Mouse (Mus musculus) central nervous system, embryonic 18 days (tissue): ENCODE data around the gene Dnaaf1. TPM values are rescaled to one million over a fixed set of nuclear protein-coding genes. Genes with fewer than 3 reads are reported as not detected.

Source experiments
- polyA plus RNA-seq: library from polyadenylated mRNA; depleted of rRNA; stranded (reverse); fragments of >200 nt; gene quantifications from 2 replicates; pipeline ENCODE4 v1.2.3, GENCODE M21; 2012; rRNA removed

Dnaaf1 gene
- polyA plus RNA-seq, result 0.53 and 0.62 TPM in 2 replicates

DNA sequence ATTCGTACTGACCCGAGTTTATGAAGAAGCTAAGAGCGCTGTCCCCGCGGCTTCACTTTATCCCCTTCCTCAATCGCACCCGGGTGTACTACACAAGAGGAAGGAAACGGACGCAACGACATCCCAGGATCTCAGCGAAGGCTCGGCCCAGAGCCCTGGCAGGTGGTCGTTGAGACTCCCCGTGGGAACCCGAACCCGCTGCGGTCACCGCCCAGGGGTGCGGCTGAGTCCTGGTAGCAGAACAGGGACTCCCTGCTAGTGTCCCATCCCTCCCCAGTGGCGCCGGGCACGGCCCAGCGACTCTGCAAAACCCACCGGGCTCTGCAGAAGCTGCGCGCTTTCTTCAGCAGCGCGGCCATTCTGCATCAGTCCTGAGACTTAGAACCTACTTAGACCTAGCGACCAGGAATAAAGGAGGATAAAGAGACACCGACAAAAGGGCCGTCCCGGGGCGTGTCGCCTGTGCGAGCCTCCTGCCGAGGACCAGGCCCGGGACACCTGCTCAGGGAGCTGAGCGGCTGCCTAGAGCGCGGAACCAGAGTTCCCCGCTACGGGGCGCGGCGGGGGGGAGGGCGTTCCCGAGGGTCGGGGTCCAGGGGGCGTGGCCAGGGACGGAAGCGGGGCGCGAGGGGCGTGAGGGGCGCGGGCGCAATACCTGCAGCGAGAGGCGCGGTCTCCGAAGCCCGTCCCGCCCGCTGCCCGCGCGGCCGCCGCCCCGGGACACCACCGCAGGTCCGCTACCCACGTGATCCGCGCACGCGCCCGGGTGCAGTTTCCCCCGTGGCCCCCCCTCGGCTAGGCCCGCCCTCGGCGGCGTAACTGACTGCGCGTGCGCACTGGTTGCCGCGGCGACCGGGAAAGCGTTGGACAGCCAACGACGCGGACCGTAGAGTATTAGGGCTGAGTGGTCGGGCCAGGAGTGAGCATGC is at the start of gene Dnaaf1, which contains the start of gene Hsdl1:
Dnaaf1 (plus strand) TSS at position 799 of the 929 bp plus-strand sequence.
Hsdl1 (minus strand) TSS at position 747 of the 929 bp plus-strand sequence.

DNA sequence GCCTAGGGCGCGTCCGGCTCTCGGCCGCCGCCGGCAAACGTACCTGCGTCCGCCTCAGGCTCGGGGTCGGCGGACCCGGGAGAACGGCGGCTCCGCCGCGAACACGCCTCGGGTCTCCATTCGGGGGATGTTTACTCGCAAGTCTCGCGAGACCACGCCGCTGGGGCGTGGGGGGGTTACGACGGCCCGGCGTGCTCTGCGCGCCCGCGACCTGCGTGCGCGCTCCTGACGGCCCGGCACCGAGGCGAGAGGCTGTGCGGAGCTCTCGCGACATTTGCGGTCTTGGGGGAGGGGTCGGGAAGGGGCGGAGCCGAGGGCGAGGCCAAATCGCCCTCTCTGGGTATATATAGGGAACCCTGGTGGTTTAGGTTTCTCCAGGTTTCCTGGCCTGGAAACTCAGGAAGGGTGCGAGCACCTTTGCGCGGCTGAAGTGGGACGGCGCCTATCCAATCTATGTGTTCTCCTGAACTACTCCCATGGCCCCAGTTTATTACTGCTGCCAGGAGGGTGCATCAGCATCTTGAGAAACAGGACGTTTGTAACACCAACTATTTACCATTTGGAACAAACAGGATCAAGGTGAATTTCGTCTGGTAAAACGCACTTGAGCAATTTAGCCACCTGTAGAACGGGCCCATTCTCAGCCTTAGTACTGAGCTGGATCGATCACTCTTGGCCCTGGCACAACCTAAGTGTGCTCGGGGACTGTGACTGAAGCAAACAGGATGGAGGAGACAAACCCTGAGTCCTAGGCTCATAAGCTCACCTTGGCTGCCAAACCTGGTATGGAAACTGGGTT is 16.2 kb upstream of the Dnaaf1 start, which contains the start of gene Mbtps1:
Mbtps1 (minus strand) TSS at position 133 of the 799 bp plus-strand sequence.

DNA sequence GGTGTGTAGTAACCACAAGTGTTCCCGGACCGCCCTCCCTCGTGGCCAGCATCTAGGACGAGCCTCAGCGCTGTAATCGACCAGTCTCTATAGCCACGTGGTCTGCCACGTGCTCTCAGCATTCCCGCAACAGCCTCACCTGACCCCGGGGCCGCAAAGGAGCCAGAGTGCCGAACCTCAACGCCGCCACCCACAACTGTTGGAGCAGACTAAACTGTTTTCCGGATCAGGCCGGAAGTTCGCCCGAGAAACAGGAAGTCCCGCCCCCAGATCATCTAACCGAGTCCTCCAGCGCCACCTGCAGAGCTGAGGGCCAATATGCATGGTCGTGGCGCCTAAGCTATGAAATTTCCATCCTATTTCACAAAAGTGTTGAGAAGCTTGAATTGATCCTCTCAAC is 30.0 kb downstream of the Dnaaf1 start, which contains the start of gene Taf1c:
Taf1c (minus strand) TSS at position 227 of the 400 bp plus-strand sequence.

DNA sequence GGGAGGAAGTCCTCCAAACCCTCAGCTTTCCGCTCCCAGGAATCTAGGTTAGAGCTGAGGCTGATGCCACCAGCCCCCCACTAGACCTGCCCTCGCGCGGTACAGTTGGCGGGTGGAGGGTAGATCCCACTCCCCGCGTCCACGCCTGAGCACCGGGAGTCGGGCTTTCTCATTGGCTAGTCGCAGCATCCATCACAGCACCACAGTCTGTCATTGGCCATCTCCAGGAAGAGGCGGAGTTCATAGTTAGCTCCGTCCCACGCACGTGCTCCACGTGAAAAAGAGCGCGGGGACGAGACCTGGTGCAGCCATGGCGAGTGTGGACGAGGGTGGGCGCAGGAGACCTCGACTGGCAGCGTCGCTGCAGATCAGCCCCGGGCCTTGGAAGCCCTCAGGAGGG is 37.4 kb downstream of the Dnaaf1 start, which contains the start of gene Adad2:
Adad2 (plus strand) TSS at position 277 of the 400 bp plus-strand sequence.

GRCm38 (mm10) chr8:119635378-119635777 is 60.3 kb downstream of the Dnaaf1 start, which contains the start of gene Kcng4:
TSS of gene Kcng4 (minus strand) at chr8:119635680.

Other genes with a start within 250 kb of the Dnaaf1 start
- 678 TPM in 2 replicates for gene Hsbp1, start 230.7 kb upstream of the Dnaaf1 start, polyA plus RNA-seq
- 18.3 and 19.3 TPM in 2 replicates for gene Mlycd, start 180.4 kb upstream of the Dnaaf1 start, polyA plus RNA-seq
- gene Osgin1, start 141.1 kb upstream of the Dnaaf1 start, polyA plus RNA-seq, result 0.53 and 0.73 TPM in 2 replicates
- gene Necab2, start 128.5 kb upstream of the Dnaaf1 start, polyA plus RNA-seq, result 42.8 and 44.1 TPM in 2 replicates
- gene Slc38a8, start 73.5 kb upstream of the Dnaaf1 start, polyA plus RNA-seq, result 0.08 and 0.09 TPM in 2 replicates
- gene Mbtps1, start 16.5 kb upstream of the Dnaaf1 start, polyA plus RNA-seq, result 72.5 and 75.5 TPM in 2 replicates
- 76.3 and 83.7 TPM in 2 replicates for gene Hsdl1, start 52 bp upstream of the Dnaaf1 start, polyA plus RNA-seq
- 22.8 and 24.0 TPM in 2 replicates for gene Taf1c, start 30.0 kb downstream of the Dnaaf1 start, polyA plus RNA-seq
- gene Adad2, start 37.5 kb downstream of the Dnaaf1 start, polyA plus RNA-seq, result 0.27 and 0.51 TPM in 2 replicates
- gene Kcng4, start 60.4 kb downstream of the Dnaaf1 start, polyA plus RNA-seq, result 0.19 and 0.41 TPM in 2 replicates
- gene Wfdc1, start 91.1 kb downstream of the Dnaaf1 start, polyA plus RNA-seq, result 8.6 and 9.7 TPM in 2 replicates
- 0.27 and 0.30 TPM in 2 replicates for gene Atp2c2, start 124.8 kb downstream of the Dnaaf1 start, polyA plus RNA-seq
- 13.9 and 14.5 TPM in 2 replicates for gene Tldc1, start 203.2 kb downstream of the Dnaaf1 start, polyA plus RNA-seq